Mouse (Mus musculus) CH12.LX (cell line): ENCODE results near the gene Ankrd36. TPM values are rescaled to one million over a fixed set of nuclear protein-coding genes. Genes with fewer than 3 reads are reported as not detected.

Experiments used
- DNase-seq: peaks from one replicate; pipeline ENCODE4 v3.0.0-alpha.2; 2013; ENCODE audit errors: extremely low read depth
- H3K27ac ChIP-seq: 2 replicates; pipeline ENCODE4 v1.5.1; 2012; ENCODE audit warnings: low read depth, mild to moderate bottlenecking, control low read depth, moderate library complexity; ENCODE audit not compliant: insufficient read depth
- H3K27me3 ChIP-seq: replicated peaks from 2 replicates; pipeline ENCODE3; 2012; ENCODE audit warnings: inconsistent platforms
- H3K36me3 ChIP-seq, 2 experiments: replicated peaks in 1 of 2; 2 replicates each; pipeline versions ENCODE3 to v1.6.1; 2012; ENCODE audit warnings: inconsistent platforms in 1 of 2, low read length in 1 of 2, mild to moderate bottlenecking in 1 of 2, mixed read lengths in 1 of 2, moderate library complexity in 1 of 2; ENCODE audit not compliant: control insufficient read depth in 1 of 2, insufficient read depth in 1 of 2
- H3K4me1 ChIP-seq, 2 experiments: 2 replicates each; pipeline ENCODE4 v1.6.1; 2012; ENCODE audit warnings: inconsistent platforms in 1 of 2, moderate library complexity in 1 of 2; ENCODE audit not compliant: insufficient read depth in 2 of 2, control insufficient read depth in 1 of 2
- H3K4me2 ChIP-seq: 2 replicates; pipeline ENCODE4 v1.6.1; 2012; ENCODE audit warnings: low read depth, mild to moderate bottlenecking, control low read depth; ENCODE audit not compliant: poor library complexity, insufficient read depth, severe bottlenecking
- H3K4me3 ChIP-seq, 3 experiments: fragments of 150-350 bp in 1 of 3; sonication (generic) in 1 of 3; replicated peaks in 1 of 3; 2 replicates each; pipeline versions ENCODE3 to v1.5.1; 2011 to 2012; ENCODE audit warnings: low read depth in 2 of 3, low read length in 2 of 3, mild to moderate bottlenecking in 2 of 3, moderate library complexity in 2 of 3, control low read depth in 1 of 3, improper control_type of control experiment in 1 of 3, inconsistent platforms in 1 of 3, mixed read lengths in 1 of 3; ENCODE audit not compliant: poor library complexity in 1 of 3
- H3K79me2 ChIP-seq: replicated peaks from 2 replicates; pipeline ENCODE4 v1.6.1; 2012; ENCODE audit warnings: mild to moderate bottlenecking, moderate library complexity; ENCODE audit not compliant: control insufficient read depth, poor library complexity, insufficient read depth, severe bottlenecking; ENCODE audit errors: extremely low read depth
- H3K9ac ChIP-seq: 2 replicates; pipeline ENCODE4 v1.6.1; 2012; ENCODE audit warnings: low read depth, mild to moderate bottlenecking, control low read depth, moderate library complexity; ENCODE audit not compliant: insufficient read depth
- H3K9me3 ChIP-seq: replicated peaks from 2 replicates; pipeline ENCODE3; 2012; ENCODE audit warnings: low read length, inconsistent platforms, mixed read lengths
- BHLHE40 ChIP-seq: IDR thresholded peaks from 2 replicates; pipeline ENCODE4 v1.6.1; 2011; ENCODE audit warnings: mild to moderate bottlenecking, low read depth, low read length, improper control_type of control experiment
- CHD1 ChIP-seq: IDR thresholded peaks from 2 replicates; pipeline ENCODE4 v1.6.1; 2012; ENCODE audit warnings: low read depth, low read length, improper control_type of control experiment, inconsistent platforms
- CHD2 ChIP-seq: IDR thresholded peaks from 2 replicates; pipeline ENCODE4 v1.6.1; 2011; ENCODE audit warnings: low read length, improper control_type of control experiment
- CTCF ChIP-seq, 2 experiments: IDR thresholded peaks in 1 of 2; conservative IDR thresholded peaks in 1 of 2; 2 replicates each; pipeline ENCODE4 v1.5.1; 2011 to 2012; ENCODE audit warnings: low read depth in 2 of 2, low read length in 2 of 2, improper control_type of control experiment in 1 of 2, inconsistent platforms in 1 of 2, mild to moderate bottlenecking in 1 of 2, moderate library complexity in 1 of 2
- E2F4 ChIP-seq: IDR thresholded peaks from 2 replicates; pipeline ENCODE4 v1.6.1; 2011; ENCODE audit warnings: low read depth, low read length, improper control_type of control experiment; ENCODE audit not compliant: insufficient replicate concordance
- ELF1 ChIP-seq: IDR thresholded peaks from 2 replicates; pipeline ENCODE4 v1.6.1; 2014; ENCODE audit warnings: low read depth, mild to moderate bottlenecking, inconsistent platforms, low read length, improper control_type of control experiment
- EP300 ChIP-seq: IDR thresholded peaks from 2 replicates; pipeline ENCODE4 v1.6.1; 2011; ENCODE audit warnings: low read length, improper control_type of control experiment
- ETS1 ChIP-seq: conservative IDR thresholded peaks from 2 replicates; pipeline ENCODE4 v1.6.1; 2012; ENCODE audit warnings: low read depth, mild to moderate bottlenecking, inconsistent platforms, low read length, improper control_type of control experiment, moderate library complexity
- GABPA ChIP-seq: IDR thresholded peaks from 2 replicates; pipeline ENCODE4 v1.6.1; 2012; ENCODE audit warnings: low read depth, low read length, improper control_type of control experiment, inconsistent platforms; ENCODE audit not compliant: insufficient replicate concordance
- HCFC1 ChIP-seq: IDR thresholded peaks from 2 replicates; pipeline ENCODE4 v1.6.1; 2012; ENCODE audit warnings: low read depth, mild to moderate bottlenecking, inconsistent platforms, low read length, improper control_type of control experiment
- IRF4 ChIP-seq: IDR thresholded peaks from 2 replicates; pipeline ENCODE4 v1.6.1; 2014; ENCODE audit warnings: low read depth, mild to moderate bottlenecking, inconsistent platforms, low read length, improper control_type of control experiment
- JUN ChIP-seq: IDR thresholded peaks from 2 replicates; pipeline ENCODE4 v1.6.1; 2011; ENCODE audit warnings: low read depth, mild to moderate bottlenecking, low read length, improper control_type of control experiment, moderate library complexity; ENCODE audit not compliant: insufficient read depth
- JUND ChIP-seq: conservative IDR thresholded peaks from 2 replicates; pipeline ENCODE4 v1.6.1; 2011; ENCODE audit warnings: low read depth, low read length, improper control_type of control experiment
- KAT2A ChIP-seq: IDR thresholded peaks from 2 replicates; pipeline ENCODE4 v1.6.1; 2012; ENCODE audit warnings: low read length, improper control_type of control experiment, inconsistent platforms; ENCODE audit not compliant: insufficient replicate concordance
- MAFK ChIP-seq: IDR thresholded peaks from 2 replicates; pipeline ENCODE4 v1.6.1; 2011; ENCODE audit warnings: low read length, improper control_type of control experiment; ENCODE audit not compliant: insufficient replicate concordance
- MAX ChIP-seq: IDR thresholded peaks from 2 replicates; pipeline ENCODE4 v1.6.1; 2011; ENCODE audit warnings: low read length, improper control_type of control experiment
- MAZ ChIP-seq: IDR thresholded peaks from 2 replicates; pipeline ENCODE4 v1.6.1; 2012; ENCODE audit warnings: low read depth, mild to moderate bottlenecking, inconsistent platforms, low read length, improper control_type of control experiment, moderate library complexity
- MEF2A ChIP-seq: IDR thresholded peaks from 2 replicates; pipeline ENCODE4 v1.6.1; 2014; ENCODE audit warnings: low read depth, mild to moderate bottlenecking, inconsistent platforms, low read length, improper control_type of control experiment, borderline replicate concordance
- MXI1 ChIP-seq: IDR thresholded peaks from 2 replicates; pipeline ENCODE4 v1.6.1; 2011; ENCODE audit warnings: mild to moderate bottlenecking, low read depth, low read length, improper control_type of control experiment
- MYC ChIP-seq: IDR thresholded peaks from 2 replicates; pipeline ENCODE4 v1.6.1; 2011; ENCODE audit warnings: low read depth, mild to moderate bottlenecking, improper control_type of control experiment, low read length
- NELFE ChIP-seq: IDR thresholded peaks from 2 replicates; pipeline ENCODE4 v1.6.1; 2011; ENCODE audit warnings: low read depth, low read length, improper control_type of control experiment
- NRF1 ChIP-seq: IDR thresholded peaks from 2 replicates; pipeline ENCODE4 v1.6.1; 2014; ENCODE audit warnings: low read depth, mild to moderate bottlenecking, inconsistent platforms, low read length, improper control_type of control experiment, moderate library complexity
- PAX5 ChIP-seq: IDR thresholded peaks from 2 replicates; pipeline ENCODE4 v1.6.1; 2012; ENCODE audit warnings: low read length, inconsistent platforms, mixed read lengths
- POLR2A ChIP-seq: IDR thresholded peaks from 2 replicates; pipeline ENCODE4 v1.6.1; 2011; ENCODE audit warnings: low read depth, mild to moderate bottlenecking, improper control_type of control experiment, low read length
- POLR2AphosphoS2 ChIP-seq: IDR thresholded peaks from 2 replicates; pipeline ENCODE4 v1.6.1; 2011; ENCODE audit warnings: low read depth, low read length, improper control_type of control experiment
- RAD21 ChIP-seq: IDR thresholded peaks from 2 replicates; pipeline ENCODE4 v1.6.1; 2011; ENCODE audit warnings: low read depth, mild to moderate bottlenecking, low read length, improper control_type of control experiment, moderate library complexity
- RCOR1 ChIP-seq: conservative IDR thresholded peaks from 2 replicates; pipeline ENCODE4 v1.6.1; 2012; ENCODE audit warnings: low read depth, mild to moderate bottlenecking, inconsistent platforms, low read length, improper control_type of control experiment
- SIN3A ChIP-seq: IDR thresholded peaks from 2 replicates; pipeline ENCODE4 v1.6.1; 2012; ENCODE audit warnings: low read length, improper control_type of control experiment, inconsistent platforms
- SMC3 ChIP-seq: IDR thresholded peaks from 2 replicates; pipeline ENCODE4 v1.6.1; 2011; ENCODE audit warnings: low read depth, low read length, improper control_type of control experiment
- TBP ChIP-seq: conservative IDR thresholded peaks from 2 replicates; pipeline ENCODE4 v1.6.1; 2011; ENCODE audit warnings: low read depth, low read length, improper control_type of control experiment
- TCF12 ChIP-seq: IDR thresholded peaks from 2 replicates; pipeline ENCODE4 v1.6.1; 2014; ENCODE audit warnings: low read depth, mild to moderate bottlenecking, inconsistent platforms, low read length, improper control_type of control experiment
- UBTF ChIP-seq: IDR thresholded peaks from 2 replicates; pipeline ENCODE4 v1.6.1; 2012; ENCODE audit warnings: low read depth, mild to moderate bottlenecking, inconsistent platforms, low read length, improper control_type of control experiment, moderate library complexity
- USF1 ChIP-seq: IDR thresholded peaks from 2 replicates; pipeline ENCODE4 v1.6.1; 2014; ENCODE audit warnings: low read depth, mild to moderate bottlenecking, inconsistent platforms, low read length, improper control_type of control experiment
- USF2 ChIP-seq: conservative IDR thresholded peaks from 2 replicates; pipeline ENCODE4 v1.6.1; 2011; ENCODE audit warnings: low read depth, low read length, improper control_type of control experiment
- ZC3H11A ChIP-seq: IDR thresholded peaks from 2 replicates; pipeline ENCODE4 v1.6.1; 2012; ENCODE audit warnings: low read depth, mild to moderate bottlenecking, inconsistent platforms, low read length, improper control_type of control experiment
- ZKSCAN1 ChIP-seq: IDR thresholded peaks from 2 replicates; pipeline ENCODE4 v1.6.1; 2012; ENCODE audit warnings: low read depth, inconsistent platforms, low read length, improper control_type of control experiment, borderline replicate concordance
- ZMIZ1 ChIP-seq: IDR thresholded peaks from 2 replicates; pipeline ENCODE4 v1.6.1; 2012; ENCODE audit warnings: low read depth, mild to moderate bottlenecking, inconsistent platforms, low read length, improper control_type of control experiment
- ZNF384 ChIP-seq: IDR thresholded peaks from 2 replicates; pipeline ENCODE4 v1.6.1; 2012; ENCODE audit warnings: low read depth, low read length, improper control_type of control experiment, inconsistent platforms
- dilution Hi-C: fragments of 300-500 bp; cut with MboI; formaldehyde crosslinking; loops from 2 replicates; pipeline ENCODE4 v1.14.3; 2020; ENCODE audit warnings: low sequenced_read_pairs; ENCODE audit not compliant: extremely low pct_unique_long_range_greater_than_20kb, extremely low pct_ligation_motif_present
- in situ Hi-C: fragments of 300-500 bp; cut with MboI; formaldehyde crosslinking; loops from 3 replicates; pipeline ENCODE4 v1.14.3; 2019; ENCODE audit warnings: low sequenced_read_pairs, low pct_ligation_motif_present, low pct_unique_long_range_greater_than_20kb, mixed read lengths
- polyA plus RNA-seq: library from polyadenylated mRNA; unstranded; fragments of >175 nt; gene quantifications from 2 replicates; pipeline ENCODE4 v1.2.1, GENCODE M21; 2012; ENCODE audit warnings: low read depth; ENCODE audit not compliant: insufficient read length
- total RNA-seq, 2 experiments: library from RNA; depleted of rRNA; stranded (reverse); fragments of 300-350 nt in 1 of 2; fragments of >200 nt in 1 of 2; gene quantifications; 2 replicates each; pipeline ENCODE4 v1.2.3; 2012 to 2014

The Ankrd36 gene
- total and polyA plus RNA-seq, 3 experiments = not detected

DNA sequence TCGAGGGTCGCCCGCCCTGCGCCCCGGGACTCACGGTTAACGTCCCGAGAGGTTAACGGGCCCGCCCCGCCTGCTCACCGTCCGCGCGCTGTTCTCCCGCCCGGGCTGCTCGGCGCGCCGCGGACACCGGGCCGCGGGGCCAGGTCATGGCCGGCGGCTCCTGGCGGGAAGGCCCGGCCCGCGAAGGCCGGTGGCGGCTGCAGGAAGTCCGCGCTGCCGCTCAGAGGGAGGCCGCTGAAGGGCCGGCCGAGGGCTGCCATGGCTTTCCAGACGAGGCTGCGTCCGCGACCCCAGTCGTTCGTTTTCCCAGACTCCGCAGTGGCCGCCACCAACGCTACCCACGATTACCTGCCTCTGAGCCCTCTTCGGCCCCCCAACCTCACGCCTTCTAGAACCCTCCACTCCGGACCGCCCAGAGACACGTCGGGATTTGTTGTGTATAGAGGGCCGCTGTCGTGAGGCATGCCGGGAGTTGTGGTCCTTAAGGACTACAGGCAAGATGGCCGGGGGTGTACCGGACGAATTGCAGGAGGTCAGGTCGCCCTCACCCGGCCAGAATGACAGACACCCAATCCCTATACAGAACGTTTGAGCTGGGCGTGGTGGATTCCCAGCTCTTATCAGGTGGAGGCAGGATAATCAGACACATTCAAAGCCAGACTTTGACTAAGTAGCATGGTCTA is 27.5 kb upstream of the Ankrd36 start, which contains the start of gene Ccdc117:
Ccdc117 (minus strand) TSS at position 389 of the 683 bp plus-strand sequence.
- peaks cover 6 to 31% of the 10 kb centered on the region in 2 experiments; a peak in 3 of 4 replicates for H3K4me1 ChIP-seq
- dilution Hi-C loops = no loop called here
- no peaks in the 10 kb centered on the region for H3K9me3 ChIP-seq
- in situ Hi-C loops = no loop called here
- H3K4me2 ChIP-seq = peak within 1 kb of the TSS; percentile 99
- H3K27me3 ChIP-seq = no peaks in the 10 kb centered on the region
- H3K9ac ChIP-seq = peak within 1 kb of the TSS; percentile 81
- H3K4me3 ChIP-seq = peak within 1 kb of the TSS; percentile 75 to 90 (median 87)
- peak; percentile 98 for DNase-seq
- peaks cover 38% of the 10 kb centered on the region for H3K79me2 ChIP-seq
- H3K27ac ChIP-seq = peak within 1 kb of the TSS; percentile 15; the same call in 1 of the 2 replicates
- H3K36me3 ChIP-seq = peaks cover 8 to 28% of the 10 kb centered on the region in 2 experiments
- TF ChIP-seq CTCF (conservative IDR thresholded peaks at IDR 0.05 in 1 of 2, IDR thresholded peaks at IDR 0.05 in 1 of 2; ENCODE audit: low read depth in 2 of 2, low read length in 2 of 2) (peak in 1 of 2 experiments; percentile 63; a peak in 2 of 4 replicates), PAX5 (no peak), USF1 (no peak), SIN3A (peak; percentile 89), JUN (no peak), MAZ (0 out of 2 replicates have a peak, but pooled peaks have one; percentile 61), BHLHE40 (no peak), E2F4 (no peak), SMC3 (peak; percentile 39), CHD2 (no peak), ZMIZ1 (peak; percentile 55; the same call in 1 of the 2 replicates), GABPA (peak; percentile 47; the same call in 1 of the 2 replicates), MXI1 (peak; percentile 93; the same call in 1 of the 2 replicates), EP300 (no peak), MAFK (no peak), ZNF384 (no peak), ELF1 (peak; percentile 63), RAD21 (peak; percentile 45), POLR2A (peak; percentile 92), MEF2A (peak; percentile 1; the same call in 1 of the 2 replicates), POLR2AphosphoS2 (no peak; the same call in 1 of the 2 replicates), JUND (no peak), NRF1 (peak; percentile 68), TBP (peak; percentile 82), RCOR1 (no peak), ETS1 (no peak), ZC3H11A (no peak), UBTF (peak; percentile 98), NELFE (peak; percentile 63), MYC (peak; percentile 61; the same call in 1 of the 2 replicates), MAX (peak; percentile 68; the same call in 1 of the 2 replicates), CHD1 (no peak), ZKSCAN1 (no peak), HCFC1 (peak; percentile 99), IRF4 (0 out of 2 replicates have a peak, but pooled peaks have one; percentile 22), TCF12 (peak; percentile 79), USF2 (no peak), KAT2A (peak; percentile 95; the same call in 1 of the 2 replicates)
